Mouse (Mus musculus): ENCODE results near the gene Rhox3f.
"Not testable (repeated sequence)": the region's sequence is repeated elsewhere in the genome, so short reads cannot be mapped to it uniquely, and the experiment has no call there.

GRCm38 (mm10) chrX:37628512-37628911, 47.7 kb downstream of the Rhox3f start, which contains the start of gene Rhox3g:
- TF ChIP-seq CTCF (IDR thresholded peaks at IDR 0.05; ENCODE audit: extremely low read depth, insufficient read depth, insufficient read length, insufficient replicate concordance); POLR2A (IDR thresholded peaks at IDR 0.05; ENCODE audit: low read depth, low read length): not testable (repeated sequence)

All from spleen, adult 2 months (tissue).